Mouse (Mus musculus) lung, postnatal 0 days (tissue): ENCODE data around the gene Nck2. TPM values are rescaled to one million over a fixed set of nuclear protein-coding genes. Genes with fewer than 3 reads are reported as not detected.

Source experiments
- ATAC-seq: fragments of 200-750 bp; cut with Nextera tagmentation; 2 replicates; pipeline ENCODE4 v1.8.0; 2017; ENCODE audit warnings: moderate library complexity
- DNase-seq: peaks from one replicate; pipeline ENCODE4 v3.0.0-alpha.2; 2016; ENCODE audit warnings: low spot score
- H3K27ac ChIP-seq: fragments of 300-500 bp; sonication (generic); 2 replicates; pipeline ENCODE4 v1.5.1; 2014; ENCODE audit warnings: antibody characterized with exemption, mild to moderate bottlenecking, low read length, mixed read lengths
- H3K27me3 ChIP-seq: fragments of 300-500 bp; sonication (generic); replicated peaks from 2 replicates; pipeline ENCODE4 v1.6.1; 2014; ENCODE audit warnings: low read length, mixed read lengths; ENCODE audit not compliant: insufficient read depth
- H3K36me3 ChIP-seq: fragments of 300-500 bp; sonication (generic); 2 replicates; pipeline ENCODE4 v1.6.1; 2014; ENCODE audit warnings: low read length, mixed read lengths; ENCODE audit not compliant: insufficient read depth
- H3K4me1 ChIP-seq: fragments of 300-500 bp; sonication (generic); 2 replicates; pipeline ENCODE4 v1.6.1; 2014; ENCODE audit warnings: antibody characterized with exemption, low read depth, low read length, mixed read lengths; ENCODE audit not compliant: insufficient read depth
- H3K4me2 ChIP-seq: fragments of 300-500 bp; sonication (generic); replicated peaks from 2 replicates; pipeline ENCODE4 v1.6.1; 2014; ENCODE audit warnings: low read depth, mild to moderate bottlenecking, low read length, moderate library complexity, mixed read lengths
- H3K4me3 ChIP-seq: fragments of 300-500 bp; sonication (generic); 2 replicates; pipeline ENCODE4 v1.5.1; 2014; ENCODE audit warnings: low read depth, low read length
- H3K9ac ChIP-seq: fragments of 300-500 bp; sonication (generic); replicated peaks from 2 replicates; pipeline ENCODE4 v1.6.1; 2014; ENCODE audit warnings: low read depth, mild to moderate bottlenecking
- H3K9me3 ChIP-seq: fragments of 300-500 bp; sonication (generic); 2 replicates; pipeline ENCODE4 v1.6.1; 2016; ENCODE audit warnings: low read length, mixed read lengths
- CTCF ChIP-seq: IDR thresholded peaks from 2 replicates; pipeline ENCODE4 v1.5.1; 2016; ENCODE audit warnings: antibody characterized with exemption, mild to moderate bottlenecking
- EP300 ChIP-seq: IDR thresholded peaks from 2 replicates; pipeline ENCODE4 v1.6.1; 2016; ENCODE audit warnings: antibody characterized with exemption, mild to moderate bottlenecking, control low read depth
- WGBS: fragments of 180-500 bp; shearing (Covaris S2); extraction: QIAGEN DNeasy Blood & Tissue Kit; methylation state at CpG from one replicate; pipeline ENCODE4 v1.1.7; 2014; 5-methylcytosine and 5-hydroxymethylcytosine counted together
- polyA plus RNA-seq: library from polyadenylated mRNA; unstranded; fragments of >200 nt; fragmentation: Nextera tagmentation; extraction: Ambion mirVana; gene quantifications from 2 replicates; pipeline ENCODE4 v1.2.1, GENCODE M21; 2015

The Nck2 gene
- 34.0 and 37.9 TPM in 2 replicates for polyA plus RNA-seq

- H3K9me3 ChIP-seq: no peaks in the 10 kb centered on the region
- TF ChIP-seq CTCF (no peak), EP300 (peak; percentile 45)
- peak within 1 kb of the TSS; percentile 84 for H3K4me2 ChIP-seq
- peak; percentile 72 for DNase-seq
- no peaks in the 10 kb centered on the region for H3K36me3 ChIP-seq
- peak within 1 kb of the TSS; percentile 90 for H3K27ac ChIP-seq
- H3K9ac ChIP-seq: peak within 1 kb of the TSS; percentile 79
- H3K4me1 ChIP-seq: peaks cover 11% of the 10 kb centered on the region; the same call in 1 of the 2 replicates
- ATAC-seq: peak; percentile 32
- WGBS: 12% methylated on average over 9 of the region's 9 CpGs
- H3K4me3 ChIP-seq: peak within 1 kb of the TSS; percentile 96
- no peaks in the 10 kb centered on the region for H3K27me3 ChIP-seq
These were observed at the start of gene Nck2 for GRCm38 (mm10) chr1:43444531-43444930. TSS of gene Nck2 (plus strand) at chr1:43444579.

GRCm38 (mm10) chr1:43395040-43395439 lies 49.3 kb upstream of the Nck2 start:
- Histone ChIP-seq H3K36me3 (no peaks in the 10 kb centered on the region), H3K9ac (no peak overlapping the region), H3K27ac (no peak overlapping the region), H3K4me1 (no peaks in the 10 kb centered on the region), H3K4me3 (no peak overlapping the region), H3K4me2 (no peak overlapping the region), H3K9me3 (no peaks in the 10 kb centered on the region), H3K27me3 (no peaks in the 10 kb centered on the region)
- WGBS: 78% methylated on average over 2 of the region's 2 CpGs
- TF ChIP-seq EP300: no peak
- TF ChIP-seq CTCF: no peak
- ATAC-seq: no peak
- no peak for DNase-seq

- TF ChIP-seq CTCF (no peak), EP300 (no peak)
- no peak overlapping the region for H3K4me2 ChIP-seq
- no peaks in the 10 kb centered on the region for H3K9me3 ChIP-seq
- no peak for DNase-seq
- no peak overlapping the region for H3K4me3 ChIP-seq
- no peak overlapping the region for H3K9ac ChIP-seq
- H3K36me3 ChIP-seq: no peaks in the 10 kb centered on the region
- H3K27me3 ChIP-seq: no peaks in the 10 kb centered on the region
- WGBS: 75% methylated on average over 1 of the region's 1 CpGs
- no peak overlapping the region for H3K27ac ChIP-seq
- no peaks in the 10 kb centered on the region for H3K4me1 ChIP-seq
- no peak for ATAC-seq
These were observed 48.6 kb upstream of the Nck2 start for GRCm38 (mm10) chr1:43395799-43396198.

GRCm38 (mm10) chr1:43396522-43396921 lies 47.9 kb upstream of the Nck2 start:
- H3K27ac ChIP-seq: no peak overlapping the region
- 49% methylated on average over 5 of the region's 5 CpGs for WGBS
- H3K9ac ChIP-seq: no peak overlapping the region
- H3K4me1 ChIP-seq: no peaks in the 10 kb centered on the region
- H3K4me3 ChIP-seq: no peak overlapping the region
- DNase-seq (no peak), ATAC-seq (no peak)
- no peaks in the 10 kb centered on the region for H3K27me3 ChIP-seq
- TF ChIP-seq EP300 (no peak), CTCF (no peak)
- no peaks in the 10 kb centered on the region for H3K9me3 ChIP-seq
- H3K4me2 ChIP-seq: no peak overlapping the region
- no peaks in the 10 kb centered on the region for H3K36me3 ChIP-seq

GRCm38 (mm10) chr1:43397096-43397495 lies 47.3 kb upstream of the Nck2 start:
- 91% methylated on average over 2 of the region's 2 CpGs for WGBS

GRCm38 (mm10) chr1:43398738-43399601 lies 45.4 kb upstream of the Nck2 start:
- Histone ChIP-seq H3K4me2 (no peak overlapping the region), H3K27me3 (no peaks in the 10 kb centered on the region), H3K4me3 (no peak overlapping the region), H3K9ac (no peak overlapping the region), H3K9me3 (no peaks in the 10 kb centered on the region), H3K27ac (no peak overlapping the region), H3K4me1 (no peaks in the 10 kb centered on the region), H3K36me3 (no peaks in the 10 kb centered on the region)
- no peak for ATAC-seq
- no peak for DNase-seq
- WGBS: 84% methylated on average over 10 of the region's 10 CpGs
- TF ChIP-seq EP300: no peak
- TF ChIP-seq CTCF: no peak

More at GRCm38 (mm10) chr1:43397096-43397495, 47.3 kb upstream of the Nck2 start:
- Histone ChIP-seq H3K4me1 (no peaks in the 10 kb centered on the region), H3K9me3 (no peaks in the 10 kb centered on the region), H3K4me3 (no peak overlapping the region), H3K27me3 (no peaks in the 10 kb centered on the region), H3K4me2 (no peak overlapping the region), H3K36me3 (no peaks in the 10 kb centered on the region), H3K9ac (no peak overlapping the region), H3K27ac (no peak overlapping the region)
- no peak for TF ChIP-seq CTCF
- TF ChIP-seq EP300: no peak
- DNase-seq (no peak), ATAC-seq (no peak)
